Mouse (Mus musculus): ENCODE measurements around the gene Wbp2.

- no peak for TF ChIP-seq CTCF (IDR thresholded peaks at IDR 0.05; ENCODE audit: borderline replicate concordance, control insufficient read depth, extremely low read depth, insufficient read depth, low read length, poor library complexity)
- TF ChIP-seq POLR2A (IDR thresholded peaks at IDR 0.05; ENCODE audit: control insufficient read depth, extremely low read depth, insufficient read depth, low read length, poor library complexity): no peak
Observed at GRCm38 (mm10) chr11:116134171-116134570, 47.4 kb upstream of the Wbp2 start.

All from thymus, adult 2 months (tissue).